ENCODE assay signal across 7 mouse cellular contexts in the genomic region with DNA sequence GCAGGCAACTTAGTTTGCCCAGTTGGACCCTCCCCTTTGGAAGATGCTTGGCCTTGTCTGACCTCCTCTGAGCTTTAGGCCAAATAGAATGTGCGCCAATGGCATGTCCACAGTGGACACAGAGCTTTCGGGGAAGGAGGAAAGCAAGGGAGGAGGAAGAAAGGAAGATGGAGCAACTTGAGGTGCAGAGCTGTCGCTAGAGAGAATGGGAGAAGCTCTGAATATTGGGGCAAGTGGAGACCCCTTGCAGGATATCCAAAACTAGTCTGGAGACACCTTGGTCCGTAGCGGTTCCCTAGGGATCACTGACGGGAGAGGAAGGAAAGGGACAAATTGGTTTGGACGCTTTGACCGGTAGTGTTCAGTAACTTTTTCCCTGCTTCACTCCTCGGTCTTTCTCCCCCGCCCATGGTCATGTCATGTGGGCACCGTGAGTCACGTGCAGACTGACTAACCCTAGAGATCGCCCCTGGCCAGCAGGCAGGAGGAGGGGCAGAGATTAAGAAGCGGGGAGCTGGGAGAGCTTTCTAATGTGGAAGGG. TPM values are rescaled to one million over a fixed set of nuclear protein-coding genes. Genes with fewer than 3 reads are reported as not detected.
DNase-seq lines count a peak whose midpoint lies in the region; ATAC-seq lines count a peak whose summit lies in the region.

No protein-coding gene starts in this region.

- H3K9ac ChIP-seq in forebrain, embryonic 12.5 days, result peak overlapping the region; percentile 75
- H3K9ac ChIP-seq in heart, embryonic 16.5 days (ENCODE audit: low read length), result peak overlapping the region; percentile 79
- H3K9ac ChIP-seq in liver, embryonic 12.5 days, result no peak overlapping the region
- peak overlapping the region; percentile 72 for H3K9ac ChIP-seq in neural tube, embryonic 15.5 days (replicated peaks)

- H3K4me1 ChIP-seq in brown adipose tissue, adult 24 weeks (ENCODE audit: control insufficient read depth, insufficient read depth, insufficient read length, low read length), result no peaks in the 10 kb centered on the region; the same call in 1 of the 2 replicates
- peaks cover 21% of the 10 kb centered on the region for H3K4me1 ChIP-seq in forebrain, embryonic 12.5 days
- 0 out of 2 replicates have a peak, but pooled peaks cover 8% of the 10 kb centered on the region for H3K4me1 ChIP-seq in heart, embryonic 16.5 days (ENCODE audit: control insufficient read depth, insufficient read depth, low read length)
- H3K4me1 ChIP-seq in liver, embryonic 12.5 days, result no peaks in the 10 kb centered on the region
- H3K4me1 ChIP-seq in neural tube, embryonic 15.5 days, result peaks cover 28% of the 10 kb centered on the region

- DNase-seq in kidney, postnatal 14 days, result peak; percentile 59
- DNase-seq in urinary bladder, postnatal 36 days (ENCODE audit: low spot score in 2 of 2), result peak; percentile 40 to 43

- H3K36me3 ChIP-seq in forebrain, embryonic 12.5 days (replicated peaks), result no peaks in the 10 kb centered on the region
- no peaks in the 10 kb centered on the region for H3K36me3 ChIP-seq in heart, embryonic 16.5 days (ENCODE audit: control insufficient read depth, insufficient read depth)
- H3K36me3 ChIP-seq in liver, embryonic 12.5 days, result no peaks in the 10 kb centered on the region
- H3K36me3 ChIP-seq in neural tube, embryonic 15.5 days, result no peaks in the 10 kb centered on the region

- 1% methylated on average over 14 of the region's 14 CpGs for WGBS in forebrain, embryonic 12.5 days
- WGBS in heart, embryonic 16.5 days, result 2% methylated on average over 14 of the region's 14 CpGs
- WGBS in liver, embryonic 12.5 days (ENCODE audit: insufficient replicate concordance), result 3% methylated on average over 14 of the region's 14 CpGs
- WGBS in neural tube, embryonic 15.5 days, result under 1% methylated on average over 14 of the region's 14 CpGs

- peak; percentile 43 for ATAC-seq in forebrain, embryonic 12.5 days (ENCODE audit: low FRiP score)
- no peak for ATAC-seq in heart, embryonic 16.5 days (replicated peaks; ENCODE audit: extremely low read depth, insufficient read depth, low FRiP score)
- no peak for ATAC-seq in liver, embryonic 12.5 days
- 0 out of 2 replicates have a peak, but pooled peaks have one; percentile 19 for ATAC-seq in neural tube, embryonic 15.5 days (ENCODE audit: low FRiP score)

- no peak overlapping the region for H3K27ac ChIP-seq in brown adipose tissue, adult 24 weeks (replicated peaks; ENCODE audit: low read depth, low read length)
- H3K27ac ChIP-seq in forebrain, embryonic 12.5 days, result no peak overlapping the region
- no peak overlapping the region for H3K27ac ChIP-seq in heart, embryonic 16.5 days (ENCODE audit: low read length)
- no peak overlapping the region for H3K27ac ChIP-seq in liver, embryonic 12.5 days
- H3K27ac ChIP-seq in neural tube, embryonic 15.5 days (replicated peaks), result peak overlapping the region; percentile 85; the same call in 1 of the 2 replicates

- no peaks in the 10 kb centered on the region for H3K9me3 ChIP-seq in forebrain, embryonic 12.5 days
- H3K9me3 ChIP-seq in heart, embryonic 16.5 days (replicated peaks; ENCODE audit: control insufficient read depth, low read length), result no peaks in the 10 kb centered on the region
- H3K9me3 ChIP-seq in liver, embryonic 12.5 days (replicated peaks), result no peaks in the 10 kb centered on the region
- H3K9me3 ChIP-seq in neural tube, embryonic 15.5 days (replicated peaks), result no peaks in the 10 kb centered on the region

- no peaks in the 10 kb centered on the region for H3K27me3 ChIP-seq in forebrain, embryonic 12.5 days
- peaks cover 3% of the 10 kb centered on the region; the same call in 1 of the 2 replicates for H3K27me3 ChIP-seq in heart, embryonic 16.5 days (ENCODE audit: control insufficient read depth, insufficient read depth, low read length)
- H3K27me3 ChIP-seq in liver, embryonic 12.5 days (replicated peaks), result peaks cover 30% of the 10 kb centered on the region
- H3K27me3 ChIP-seq in neural tube, embryonic 15.5 days (replicated peaks), result no peaks in the 10 kb centered on the region

- peak overlapping the region; percentile 64 for H3K4me3 ChIP-seq in brown adipose tissue, adult 24 weeks (ENCODE audit: insufficient read depth, low read depth, low read length)
- peak overlapping the region; percentile 66 for H3K4me3 ChIP-seq in forebrain, embryonic 12.5 days (replicated peaks)
- H3K4me3 ChIP-seq in heart, embryonic 16.5 days (ENCODE audit: low read length), result peak overlapping the region; percentile 65
- peak overlapping the region; percentile 42 for H3K4me3 ChIP-seq in liver, embryonic 12.5 days
- peak overlapping the region; percentile 72 for H3K4me3 ChIP-seq in neural tube, embryonic 15.5 days (replicated peaks)

- peak overlapping the region; percentile 87 for H3K4me2 ChIP-seq in forebrain, embryonic 12.5 days
- peak overlapping the region; percentile 98 for H3K4me2 ChIP-seq in heart, embryonic 16.5 days (ENCODE audit: low read depth, low read length)
- peak overlapping the region; percentile 64 for H3K4me2 ChIP-seq in liver, embryonic 12.5 days
- peak overlapping the region; percentile 98 for H3K4me2 ChIP-seq in neural tube, embryonic 15.5 days

RNA-seq across cellular contexts. Expression of gene Magi2, which starts 1.0 kb away (rescaled TPM):
- polyA plus RNA-seq in brown adipose tissue, adult 24 weeks (2012; ENCODE audit: insufficient read depth, insufficient read length, missing spikeins), result 1.0 and 1.2 TPM in 2 replicates
- polyA plus RNA-seq in forebrain, embryonic 12.5 days (2016; fragmentation: Nextera tagmentation; extraction: Ambion mirVana), result 16.4 and 22.3 TPM in 2 replicates
- polyA plus RNA-seq in heart, embryonic 16.5 days (2015; fragmentation: Nextera tagmentation; extraction: Ambion mirVana), result 3.3 and 4.0 TPM in 2 replicates
- 0.77 and 0.85 TPM in 2 replicates for polyA plus RNA-seq in liver, embryonic 12.5 days (2016; fragmentation: Nextera tagmentation; extraction: Ambion mirVana)
- polyA plus RNA-seq in neural tube, embryonic 15.5 days (2015; fragmentation: Nextera tagmentation; extraction: Ambion mirVana), result 26.8 and 39.5 TPM in 2 replicates

Comparison
In these comparisons a context has a peak if more than half of its experiments do, and no peak if none do; other contexts are left out.
1. ATAC-seq: peak in forebrain, embryonic 12.5 days (single experiment) and neural tube, embryonic 15.5 days (single experiment); none in heart, embryonic 16.5 days (single experiment) and liver, embryonic 12.5 days (single experiment).
2. Peak in every context shown above with its lines, with median percentiles within 50 percentile points of each other: H3K4me3 ChIP-seq and H3K4me2 ChIP-seq.